Mouse (Mus musculus) C2C12 (cell line): ENCODE results near the gene Ncoa4. TPM values are rescaled to one million over a fixed set of nuclear protein-coding genes. Genes with fewer than 3 reads are reported as not detected.
"Not testable (repeated sequence)": the region's sequence is repeated elsewhere in the genome, so short reads cannot be mapped to it uniquely, and the experiment has no call there.

Experiments
- H3K27me3 ChIP-seq: one replicate; pipeline ENCODE4 v1.6.1; 2011; ENCODE audit not compliant: control insufficient read depth, insufficient read depth, insufficient read length
- H3K36me3 ChIP-seq: one replicate; pipeline ENCODE4 v1.6.1; 2011; ENCODE audit not compliant: control insufficient read depth, insufficient read depth
- H3K4me3 ChIP-seq: one replicate; pipeline ENCODE4 v1.5.1; 2011; ENCODE audit warnings: mild to moderate bottlenecking, control low read depth; ENCODE audit not compliant: poor library complexity, insufficient read depth, severe bottlenecking
- H3K79me2 ChIP-seq: one replicate; pipeline ENCODE4 v1.6.1; 2011; ENCODE audit not compliant: control insufficient read depth, insufficient read depth
- H3K79me3 ChIP-seq: one replicate; pipeline ENCODE4 v1.6.1; 2011; ENCODE audit warnings: low read depth, control low read depth
- H3ac ChIP-seq: one replicate; pipeline ENCODE3; 2011; ENCODE audit warnings: low read depth; ENCODE audit not compliant: control insufficient read depth, insufficient read length
- CEBPB ChIP-seq: IDR thresholded peaks from one replicate; pipeline ENCODE4 v1.6.1; 2011; ENCODE audit warnings: low read depth, mild to moderate bottlenecking, control low read depth, moderate library complexity
- CTCF ChIP-seq: IDR thresholded peaks from one replicate; pipeline ENCODE4 v1.5.1; 2011; ENCODE audit not compliant: control insufficient read depth, insufficient read depth, insufficient read length
- FOSL1 ChIP-seq: IDR thresholded peaks from one replicate; pipeline ENCODE4 v1.8.0; 2011; ENCODE audit warnings: mild to moderate bottlenecking, low read length; ENCODE audit not compliant: poor library complexity, insufficient read depth, severe bottlenecking
- MAX ChIP-seq: IDR thresholded peaks from one replicate; pipeline ENCODE4 v1.6.1; 2011; ENCODE audit warnings: mild to moderate bottlenecking, control low read depth
- MYOD1 ChIP-seq: IDR thresholded peaks from one replicate; pipeline ENCODE4 v1.6.1; 2011; ENCODE audit warnings: low read depth; ENCODE audit not compliant: control insufficient read depth, insufficient read length
- MYOG ChIP-seq: IDR thresholded peaks from one replicate; pipeline ENCODE4 v1.6.1; 2011; ENCODE audit not compliant: control insufficient read depth, insufficient read length; ENCODE audit errors: extremely low read depth
- USF1 ChIP-seq: IDR thresholded peaks from one replicate; pipeline ENCODE4 v1.6.1; 2011; ENCODE audit warnings: low read depth, mild to moderate bottlenecking, control low read depth, moderate library complexity
- long read RNA-seq, 2 experiments: library from polyadenylated mRNA; unstranded; transcript quantifications; one replicate each; pipeline ENCODE4 v2.0.0; 2019 to 2020
- polyA plus RNA-seq: library from polyadenylated mRNA; unstranded; fragments of >200 nt; fragmentation: generic; extraction: Trizol; gene quantifications from one replicate; pipeline ENCODE4 v1.2.1, GENCODE M21; 2012; ENCODE audit warnings: missing spikeins

The Ncoa4 gene
- 23.4 TPM for polyA plus RNA-seq
- long read RNA-seq, experiment 1, full-length matches to known transcripts: 24 of 33 reads
- long read RNA-seq, experiment 1, partial matches to known transcripts: 4 of 33 reads
- long read RNA-seq, experiment 1, other reads (novel, unspliced or antisense): 5 of 33 reads
- long read RNA-seq, experiment 2, full-length matches to known transcripts: 475 of 551 reads
- long read RNA-seq, experiment 2, partial matches to known transcripts: 18 of 551 reads
- long read RNA-seq, experiment 2, other reads (novel, unspliced or antisense): 58 of 551 reads

GRCm38 (mm10) chr14:32159690-32160246 is at the start of gene Ncoa4:
TSS of gene Ncoa4 (plus strand) at chr14:32159865.
- no peak for TF ChIP-seq MYOD1
- TF ChIP-seq CEBPB: no peak
- TF ChIP-seq MYOG: no peak
- no peak for TF ChIP-seq CTCF
- TF ChIP-seq MAX: no peak
- no peak for TF ChIP-seq FOSL1
- TF ChIP-seq USF1: no peak
- Histone ChIP-seq H3K79me2 (peaks cover 49% of the 10 kb centered on the region), H3K4me3 (peak within 1 kb of the TSS; percentile 74), H3K36me3 (no peaks in the 10 kb centered on the region), H3K27me3 (no peaks in the 10 kb centered on the region), H3ac (peak within 1 kb of the TSS; percentile 60), H3K79me3 (peaks cover 41% of the 10 kb centered on the region)

GRCm38 (mm10) chr14:32112124-32112523 is 47.5 kb upstream of the Ncoa4 start:
- H3K27me3 ChIP-seq, H3K79me3 ChIP-seq, H3K4me3 ChIP-seq, H3K79me2 ChIP-seq, H3ac ChIP-seq, H3K36me3 ChIP-seq: not testable (repeated sequence)

DNA sequence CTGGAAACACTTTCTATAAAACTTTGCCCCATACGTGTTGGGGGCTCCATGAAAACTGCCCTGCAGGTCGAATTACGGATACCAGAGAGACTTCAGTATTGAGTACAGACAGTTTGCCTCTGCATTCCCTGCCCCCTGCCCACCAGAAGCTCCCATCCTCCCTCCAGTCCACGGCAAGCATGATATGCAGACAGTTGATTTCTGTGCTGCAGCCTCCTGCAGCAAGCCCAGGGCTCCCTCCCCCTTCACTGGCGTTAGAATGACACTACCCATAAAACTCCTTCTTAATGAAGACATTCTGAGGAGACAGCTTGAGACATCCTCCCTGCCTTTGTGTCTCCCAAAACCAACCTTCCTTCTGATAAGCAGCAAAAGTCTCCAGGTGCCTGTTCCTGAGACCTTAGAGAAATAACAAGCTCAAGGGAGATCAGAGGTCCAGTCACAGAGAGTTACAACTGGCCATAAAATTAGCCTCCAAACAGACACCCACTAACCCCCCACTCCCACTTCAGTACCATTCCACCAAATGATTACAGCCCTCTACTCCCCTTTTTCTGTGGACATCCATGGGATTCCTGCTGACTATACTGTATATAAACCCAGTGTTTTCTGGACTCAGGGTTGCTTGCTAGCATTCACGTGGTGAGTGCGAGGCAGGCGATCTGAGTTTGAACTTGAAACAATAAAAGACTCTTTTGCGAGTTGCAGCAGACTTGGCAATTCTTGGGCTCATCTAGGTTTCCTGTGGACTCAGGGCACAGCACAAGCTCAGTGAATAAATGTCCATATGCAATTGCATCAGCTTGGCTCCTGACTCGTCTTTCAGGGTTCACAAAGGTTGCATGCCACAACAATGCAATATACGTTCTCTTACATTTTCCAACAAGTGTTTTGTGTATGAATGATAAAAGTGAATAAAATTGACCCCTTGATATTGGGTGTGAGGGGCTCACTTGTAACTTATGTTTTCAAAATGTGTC is 38.4 kb upstream of the Ncoa4 start:
- H3K79me2 ChIP-seq: no peaks in the 10 kb centered on the region
- H3K27me3 ChIP-seq: peaks cover under 1% of the 10 kb centered on the region
- no peak overlapping the region for H3ac ChIP-seq
- no peaks in the 10 kb centered on the region for H3K79me3 ChIP-seq
- no peaks in the 10 kb centered on the region for H3K36me3 ChIP-seq
- no peak overlapping the region for H3K4me3 ChIP-seq
- TF ChIP-seq CTCF (no peak), MYOD1 (no peak), MYOG (no peak), FOSL1 (no peak), USF1 (no peak), MAX (no peak), CEBPB (no peak)

GRCm38 (mm10) chr14:32121920-32122315 is 37.7 kb upstream of the Ncoa4 start:
- Histone ChIP-seq H3K79me3 (no peaks in the 10 kb centered on the region), H3ac (no peak overlapping the region), H3K4me3 (no peak overlapping the region), H3K36me3 (no peaks in the 10 kb centered on the region), H3K79me2 (no peaks in the 10 kb centered on the region), H3K27me3 (peaks cover 5% of the 10 kb centered on the region)
- TF ChIP-seq MYOG (no peak), MYOD1 (no peak), CEBPB (no peak), CTCF (peak; percentile 42), MAX (no peak), USF1 (no peak), FOSL1 (no peak)

DNA sequence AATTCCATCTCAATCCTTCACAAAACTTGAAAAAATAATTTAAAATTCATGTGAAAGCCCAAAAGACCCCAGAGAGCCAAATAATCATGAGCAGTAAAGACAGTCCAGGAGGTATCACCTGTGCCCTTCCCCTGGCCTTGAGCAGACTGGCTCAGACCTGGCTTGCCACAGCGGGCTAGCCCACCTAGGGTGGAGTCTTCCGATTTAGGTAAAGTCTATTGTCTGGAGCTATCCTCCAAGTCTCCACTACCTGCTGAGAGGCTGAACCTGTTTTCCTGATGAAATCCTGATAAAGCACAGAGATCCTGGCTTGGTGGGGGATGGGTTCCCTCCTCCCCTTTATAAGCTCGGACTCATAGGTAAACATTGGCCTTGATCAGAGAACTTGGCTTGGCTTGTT is 35.4 kb upstream of the Ncoa4 start:
- Histone ChIP-seq H3K27me3 (peaks cover 5% of the 10 kb centered on the region), H3ac (no peak overlapping the region), H3K79me3 (no peaks in the 10 kb centered on the region), H3K79me2 (no peaks in the 10 kb centered on the region), H3K36me3 (no peaks in the 10 kb centered on the region), H3K4me3 (no peak overlapping the region)
- no peak for TF ChIP-seq CTCF
- no peak for TF ChIP-seq FOSL1
- TF ChIP-seq USF1: no peak
- TF ChIP-seq MAX: no peak

DNA sequence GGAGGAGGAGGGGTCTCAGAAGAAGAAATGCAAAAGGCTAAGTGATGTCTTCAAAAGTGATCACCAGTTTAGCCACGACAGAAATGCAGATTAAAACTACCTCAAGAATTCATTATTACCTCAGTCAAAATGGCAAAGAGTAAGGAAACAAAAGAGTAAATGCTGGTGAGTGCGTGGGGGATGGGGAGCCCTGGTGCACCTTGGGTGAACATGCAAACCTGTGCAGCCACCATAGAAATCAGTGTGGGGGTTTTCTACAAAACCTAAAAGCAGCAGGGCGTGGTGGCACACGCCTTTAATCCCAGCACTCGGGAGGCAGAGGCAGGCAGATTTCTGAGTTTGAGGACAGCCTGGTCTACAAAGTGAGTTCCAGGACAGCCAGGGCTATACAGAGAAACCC is 34.4 kb upstream of the Ncoa4 start:
- H3K79me2 ChIP-seq, H3ac ChIP-seq, H3K79me3 ChIP-seq, H3K27me3 ChIP-seq, H3K36me3 ChIP-seq, H3K4me3 ChIP-seq: not testable (repeated sequence)
